Mouse (Mus musculus) brain, embryonic 14.5 days (tissue): ENCODE data around the gene Col28a1. TPM values are rescaled to one million over a fixed set of nuclear protein-coding genes. Genes with fewer than 3 reads are reported as not detected.

Experiments used
- DNase-seq: peaks from one replicate; pipeline ENCODE4 v3.0.0-alpha.2; 2011; ENCODE audit warnings: low read depth
- CTCF ChIP-seq: fragments of 200-500 bp; IDR thresholded peaks from 2 replicates; pipeline ENCODE4 v1.5.1; 2012; ENCODE audit warnings: inconsistent platforms, mild to moderate bottlenecking, moderate library complexity, borderline replicate concordance; ENCODE audit not compliant: insufficient read depth, insufficient read length; ENCODE audit errors: extremely low read depth
- POLR2A ChIP-seq: fragments of 200-500 bp; IDR thresholded peaks from 2 replicates; pipeline ENCODE4 v1.6.1; 2012; ENCODE audit warnings: mild to moderate bottlenecking, inconsistent platforms, borderline replicate concordance; ENCODE audit not compliant: poor library complexity, insufficient read depth, insufficient read length, severe bottlenecking; ENCODE audit errors: extremely low read depth
- polyA plus RNA-seq: library from polyadenylated mRNA; depleted of rRNA; stranded (reverse); fragments of >200 nt; gene quantifications from 2 replicates; pipeline ENCODE4 v1.2.3, GENCODE M21; 2012

Col28a1 gene
- polyA plus RNA-seq, 1 experiment, result 0.78 TPM

DNA sequence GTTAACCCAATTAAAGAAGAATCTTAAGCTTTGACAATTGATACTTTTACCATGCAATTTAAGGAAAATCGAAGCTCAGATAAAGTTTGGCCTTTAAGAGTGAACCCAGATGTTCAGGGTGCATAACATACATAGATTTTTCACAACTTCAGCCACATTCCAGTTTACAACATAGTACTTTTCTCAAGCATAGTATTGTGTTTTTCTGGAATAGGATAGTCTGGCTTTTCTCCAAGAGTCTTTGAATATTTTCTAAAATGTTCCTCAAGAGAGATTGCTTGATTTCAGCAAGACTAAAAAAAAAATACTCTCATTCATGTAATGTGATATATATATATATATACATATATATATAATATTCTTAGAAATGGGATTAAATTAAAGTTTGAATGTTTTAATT is 27.7 kb downstream of the Col28a1 start:
- TF ChIP-seq POLR2A (no peak), CTCF (no peak)
- DNase-seq, result no peak

DNA sequence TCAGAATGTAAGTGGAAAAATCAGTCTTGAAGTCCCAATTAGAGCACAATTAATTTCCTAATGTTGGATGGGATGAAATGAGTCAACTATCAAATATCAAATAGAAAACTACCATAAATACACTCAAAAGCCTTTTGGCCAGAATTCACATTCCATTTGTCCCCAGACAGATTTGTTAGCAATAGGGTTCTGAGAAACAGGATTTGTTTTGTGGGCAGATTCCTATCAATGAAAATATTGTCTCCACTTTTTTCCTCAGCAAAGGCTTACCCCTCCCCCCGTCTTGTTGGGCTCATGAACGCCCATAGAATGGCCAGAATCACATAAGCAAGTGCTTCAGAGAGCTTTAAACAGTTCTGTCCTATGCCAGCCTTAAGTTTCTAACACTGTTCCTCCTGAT is 32.4 kb downstream of the Col28a1 start:
- TF ChIP-seq POLR2A, result no peak
- no peak for TF ChIP-seq CTCF
- no peak for DNase-seq

DNA sequence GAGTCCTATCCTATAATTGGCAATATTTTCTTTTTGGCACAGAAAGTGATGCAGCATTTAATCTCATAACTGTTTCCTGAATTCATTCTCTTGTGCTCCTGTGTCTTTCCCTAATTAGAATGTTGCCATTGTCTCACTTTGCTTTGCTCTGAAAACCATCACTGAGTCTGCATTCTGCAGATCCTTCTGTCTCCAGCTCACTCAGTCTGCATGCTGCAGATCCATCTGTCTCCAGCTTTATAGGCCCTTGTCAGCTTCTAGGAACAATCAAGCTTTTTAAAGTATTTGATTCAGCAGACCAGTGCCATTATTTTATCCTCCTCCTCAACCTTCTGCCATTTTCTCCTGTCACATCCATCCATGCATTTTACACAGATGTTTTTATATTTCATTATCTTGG is 35.3 kb downstream of the Col28a1 start:
- DNase-seq, result no peak
- TF ChIP-seq POLR2A, result no peak
- no peak for TF ChIP-seq CTCF

DNA sequence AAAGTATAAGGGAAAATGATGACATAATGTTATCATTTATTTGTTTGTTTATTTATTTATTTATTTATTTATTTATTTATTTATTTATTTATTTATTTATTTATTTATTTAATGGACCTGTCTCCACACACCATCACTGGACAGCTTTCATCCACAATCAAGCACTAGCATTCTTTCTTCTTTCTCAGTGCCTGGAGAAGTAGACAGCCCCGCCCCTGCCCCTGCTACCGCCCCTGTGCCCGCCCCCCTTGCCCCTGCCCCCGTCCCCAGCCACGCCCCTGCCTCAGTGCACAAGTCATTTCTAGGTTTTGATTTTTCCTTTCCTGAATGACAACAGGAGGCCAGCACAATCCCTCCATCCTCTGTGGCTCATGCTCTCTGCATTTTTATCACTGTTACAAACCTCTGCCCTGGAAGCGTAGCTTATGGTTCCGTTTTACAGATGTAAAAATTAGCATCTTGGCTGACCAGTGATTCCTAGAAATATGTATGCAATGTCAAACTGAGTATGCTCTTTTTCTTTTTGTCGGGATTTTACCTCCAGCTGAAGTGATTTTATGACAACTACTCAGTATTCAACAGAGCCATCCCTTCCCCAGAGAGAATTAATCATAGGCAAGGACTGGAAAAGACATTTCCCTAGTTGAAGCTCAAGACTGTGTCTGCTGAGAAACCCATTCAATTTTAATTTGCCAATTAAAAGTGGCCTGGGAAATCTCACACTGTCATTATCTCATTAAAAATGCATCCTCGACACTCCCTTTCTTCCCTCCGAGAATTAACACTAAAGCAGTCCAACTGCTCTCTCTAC is 39.7 kb downstream of the Col28a1 start:
- TF ChIP-seq CTCF (no peak), POLR2A (no peak)
- peak; percentile 53 for DNase-seq

DNA sequence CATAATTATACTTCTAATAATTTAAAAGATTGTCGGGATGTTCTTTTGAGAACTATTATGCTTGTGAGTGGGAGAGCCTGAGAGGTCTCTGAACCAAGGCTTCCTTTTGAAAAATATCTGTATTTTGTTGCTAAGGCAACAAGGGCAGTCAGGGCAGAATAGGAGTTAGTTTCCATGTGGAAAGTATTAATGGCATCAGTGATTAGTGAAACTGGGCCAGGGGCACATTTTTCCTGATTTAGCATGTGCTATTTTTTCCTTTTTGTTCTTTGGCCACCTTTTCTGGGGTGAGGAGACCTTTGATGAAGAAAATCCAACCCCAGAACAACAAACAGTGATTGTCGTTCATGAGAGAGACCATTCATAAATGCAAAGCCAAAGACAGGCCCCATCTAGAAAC is 43.5 kb downstream of the Col28a1 start:
- TF ChIP-seq CTCF, result no peak
- no peak for TF ChIP-seq POLR2A

DNA sequence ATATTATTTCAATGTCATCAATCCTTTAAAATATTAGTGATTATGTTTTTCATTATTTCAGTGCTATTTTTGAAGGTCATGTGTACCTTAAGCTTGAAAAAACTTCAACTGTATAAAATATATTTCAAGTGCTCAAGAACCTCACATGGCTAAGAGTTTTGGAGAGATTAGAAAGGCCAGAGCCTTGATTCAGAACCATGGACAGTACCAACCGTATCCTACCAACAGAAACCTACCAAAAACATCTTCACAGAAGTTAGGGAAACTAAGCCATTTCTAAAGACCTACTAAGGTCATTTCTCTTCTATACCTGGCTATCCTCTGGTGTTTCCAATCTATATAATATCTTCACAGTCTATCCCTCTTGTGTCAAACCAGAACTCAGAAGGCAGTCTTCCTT is 50.5 kb downstream of the Col28a1 start:
- no peak for TF ChIP-seq POLR2A
- DNase-seq, result no peak

More for the DNA sequence above, 43.5 kb downstream of the Col28a1 start:
- no peak for DNase-seq

DNA sequence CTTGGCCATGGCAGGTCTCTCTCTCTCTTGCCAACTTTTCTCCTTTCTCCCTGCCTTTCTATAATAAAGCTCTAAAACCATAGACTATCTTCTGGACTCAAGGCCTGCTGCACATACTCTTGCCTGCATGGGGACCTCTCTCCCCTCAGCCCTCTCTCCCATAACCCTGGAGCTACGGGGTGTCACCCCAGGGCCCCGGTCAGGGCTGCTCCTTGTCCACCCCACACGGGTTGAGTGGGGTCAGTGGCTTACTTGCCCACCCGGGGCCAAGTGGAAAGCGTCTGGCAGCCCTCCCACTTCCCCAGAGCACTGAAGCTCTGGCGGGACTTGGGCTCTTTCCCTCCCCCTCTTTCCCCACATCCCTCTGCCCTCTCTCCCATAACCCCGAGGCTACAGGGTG is 62.3 kb downstream of the Col28a1 start:
- no peak for TF ChIP-seq POLR2A
- no peak for TF ChIP-seq CTCF
- DNase-seq, result no peak

DNA sequence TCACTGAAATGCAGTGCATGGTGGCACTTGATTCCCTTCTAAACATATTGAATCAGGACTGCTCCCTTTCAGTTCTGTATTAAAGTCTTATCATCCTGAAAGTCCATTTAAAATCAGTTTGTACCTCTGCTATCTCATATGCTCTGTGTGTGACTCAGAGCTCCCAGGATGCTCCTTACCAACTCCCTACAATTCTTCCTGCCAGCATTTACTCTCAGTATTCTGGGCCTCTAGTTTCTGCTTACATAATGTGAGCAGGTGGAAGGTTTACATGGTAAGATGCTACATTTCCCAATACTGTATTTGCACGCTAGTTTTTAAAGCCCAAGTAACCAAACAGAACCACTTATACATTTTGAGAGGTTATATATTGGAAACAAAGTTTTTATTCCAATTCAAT is 64.3 kb downstream of the Col28a1 start:
- no peak for DNase-seq
- TF ChIP-seq POLR2A (no peak), CTCF (no peak)

DNA sequence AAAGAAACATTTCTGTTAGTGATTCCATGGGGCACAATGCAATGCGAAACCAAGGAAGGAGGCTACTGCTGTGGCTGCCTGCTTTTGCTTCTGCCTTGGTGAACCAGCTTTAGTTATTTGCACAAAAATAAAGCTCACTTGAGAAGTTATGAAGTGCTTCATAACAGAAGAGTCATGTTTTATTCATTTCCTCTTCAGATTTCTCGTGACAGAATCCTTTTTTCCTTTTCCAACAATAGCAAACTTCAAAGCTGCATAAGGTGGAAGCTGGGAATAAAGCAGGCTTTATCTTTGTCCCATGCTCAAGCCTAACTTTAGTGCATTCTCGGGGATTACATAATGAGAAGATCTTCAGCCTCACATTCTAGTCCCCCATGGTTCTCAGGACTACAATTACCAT is 65.9 kb downstream of the Col28a1 start:
- TF ChIP-seq CTCF, result no peak
- no peak for TF ChIP-seq POLR2A
- DNase-seq, result peak; percentile 27

DNA sequence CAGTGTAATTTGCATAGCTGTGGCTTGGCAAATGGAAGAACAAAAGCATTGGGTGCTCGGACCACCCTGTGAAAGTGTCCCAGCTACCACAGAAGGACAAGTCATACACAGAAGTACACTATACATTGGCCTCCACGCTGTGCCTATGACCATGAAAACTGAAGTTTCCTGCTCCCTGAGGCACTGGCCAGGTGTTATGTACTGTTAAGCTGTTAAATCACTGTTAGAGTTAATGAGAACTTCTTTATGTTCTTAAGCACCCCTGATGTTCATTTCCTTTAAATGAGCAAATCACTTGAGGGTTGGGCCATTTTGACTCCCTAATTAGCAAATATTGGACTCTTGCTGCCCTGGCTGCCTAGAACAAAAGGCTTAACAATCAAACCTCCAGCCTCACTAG is 73.3 kb downstream of the Col28a1 start:
- DNase-seq, result no peak

DNA sequence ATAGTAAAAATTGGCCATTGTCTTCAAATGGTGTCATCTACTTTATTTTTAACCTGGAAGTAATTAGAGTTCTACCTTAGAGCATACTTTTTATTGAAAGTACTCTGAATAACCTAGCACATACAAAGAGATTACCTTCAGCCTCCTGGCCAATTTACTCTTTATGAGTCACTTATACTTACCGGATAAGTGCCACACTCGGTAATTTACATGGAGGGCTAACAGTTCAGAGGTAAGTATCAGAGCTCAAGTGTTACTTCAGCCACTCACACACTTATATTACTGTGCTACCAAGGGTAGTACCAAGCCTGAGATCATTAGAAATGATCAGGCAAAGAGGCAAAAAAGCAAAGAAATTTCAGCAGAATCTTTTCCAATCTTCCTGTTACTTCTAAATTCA is 73.8 kb downstream of the Col28a1 start:
- DNase-seq, result no peak
- no peak for TF ChIP-seq CTCF
- TF ChIP-seq POLR2A, result no peak

More for the DNA sequence above, 73.3 kb downstream of the Col28a1 start:
- TF ChIP-seq CTCF, result no peak
- no peak for TF ChIP-seq POLR2A
